Mouse (Mus musculus): ENCODE data around the gene Podn. TPM values are rescaled to one million over a fixed set of nuclear protein-coding genes. Genes with fewer than 3 reads are reported as not detected.

Podn gene
- polyA plus RNA-seq, 1 experiment from 2014 or later = 0.42 TPM

DNA sequence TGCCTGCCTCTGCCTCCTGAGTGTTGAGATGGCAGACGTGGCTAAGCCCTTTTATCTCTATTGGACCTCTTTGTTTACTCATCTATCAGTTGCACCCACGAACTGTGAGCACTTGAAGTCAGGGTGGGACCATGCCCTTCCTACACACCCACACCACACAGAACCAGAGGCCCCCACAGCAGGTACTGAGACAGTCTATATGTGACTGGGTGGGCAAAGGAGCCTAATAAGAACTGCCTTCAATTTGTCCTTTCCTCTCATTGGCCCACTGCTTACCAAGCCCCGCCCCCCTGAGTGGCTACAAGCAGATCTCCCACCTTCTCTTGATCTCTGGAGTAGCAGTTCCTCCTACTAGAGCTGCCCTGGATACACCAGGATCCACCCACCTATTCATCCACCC lies 70.1 kb downstream of the Podn start:
- Histone ChIP-seq H3K4me3 (ENCODE audit: control insufficient read depth in 1 of 2, insufficient read depth in 1 of 2, low read depth in 1 of 2, low read length in 2 of 2) (no peak overlapping the region), H3K27me3 (ENCODE audit: control insufficient read depth, insufficient read depth, low read length) (peaks cover 25% of the 10 kb centered on the region), H3K9ac (ENCODE audit: low read length) (no peak overlapping the region), H3K9me3 (ENCODE audit: control insufficient read depth, low read length) (no peaks in the 10 kb centered on the region), H3K4me1 (ENCODE audit: control insufficient read depth in 2 of 2, insufficient read depth in 2 of 2, low read length in 2 of 2) (peaks cover 2 to 7% of the 10 kb centered on the region in 2 experiments; a peak in 3 of 4 replicates), H3K4me2 (ENCODE audit: low read length) (no peak overlapping the region), H3K27ac (replicated peaks in 1 of 2; ENCODE audit: control insufficient read depth in 1 of 2, insufficient read depth in 1 of 2, low read depth in 2 of 2, low read length in 2 of 2) (no peak overlapping the region), H3K36me3 (ENCODE audit: control insufficient read depth, insufficient read depth, low read length) (no peaks in the 10 kb centered on the region)
- WGBS = 39% methylated on average over 3 of the region's 3 CpGs
- no peak for ATAC-seq (ENCODE audit: insufficient number of reproducible peaks, insufficient read depth, low FRiP score, low read depth)

DNA sequence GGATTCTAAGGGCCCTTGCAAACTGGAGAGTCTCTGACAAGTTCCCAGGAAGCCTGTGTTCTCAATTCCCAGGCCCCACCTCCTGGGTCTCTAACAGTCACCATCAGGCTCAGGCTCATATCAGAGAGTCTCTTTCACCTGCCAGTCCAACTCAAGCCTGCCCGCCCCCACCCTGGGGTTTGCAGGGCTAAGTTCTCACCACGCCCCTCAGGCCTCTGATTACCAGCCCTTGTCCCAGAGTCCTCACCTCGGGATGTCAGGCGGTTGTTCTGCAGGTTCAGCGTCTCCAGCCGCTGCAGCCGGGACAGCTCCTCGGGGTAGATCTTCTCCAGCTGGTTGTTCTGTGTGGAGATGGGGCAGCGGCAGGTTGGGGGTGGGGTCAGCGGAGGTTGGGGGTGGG lies 71.0 kb downstream of the Podn start:
- Histone ChIP-seq H3K4me1 (ENCODE audit: control insufficient read depth in 2 of 2, insufficient read depth in 2 of 2, low read length in 2 of 2) (peaks cover 2 to 4% of the 10 kb centered on the region in 2 experiments; a peak in 2 of 4 replicates), H3K9ac (ENCODE audit: low read length) (no peak overlapping the region), H3K36me3 (ENCODE audit: control insufficient read depth, insufficient read depth, low read length) (no peaks in the 10 kb centered on the region), H3K9me3 (ENCODE audit: control insufficient read depth, low read length) (peaks cover under 1% of the 10 kb centered on the region; the same call in 1 of the 2 replicates), H3K27ac (replicated peaks in 1 of 2; ENCODE audit: control insufficient read depth in 1 of 2, insufficient read depth in 1 of 2, low read depth in 2 of 2, low read length in 2 of 2) (no peak overlapping the region), H3K27me3 (ENCODE audit: control insufficient read depth, insufficient read depth, low read length) (peaks cover 16% of the 10 kb centered on the region), H3K4me3 (ENCODE audit: control insufficient read depth in 1 of 2, insufficient read depth in 1 of 2, low read depth in 1 of 2, low read length in 2 of 2) (no peak overlapping the region), H3K4me2 (ENCODE audit: low read length) (peak overlapping the region; percentile 34)
- no peak for ATAC-seq (ENCODE audit: insufficient number of reproducible peaks, insufficient read depth, low FRiP score, low read depth)
- WGBS = 2% methylated on average over 10 of the region's 10 CpGs

DNA sequence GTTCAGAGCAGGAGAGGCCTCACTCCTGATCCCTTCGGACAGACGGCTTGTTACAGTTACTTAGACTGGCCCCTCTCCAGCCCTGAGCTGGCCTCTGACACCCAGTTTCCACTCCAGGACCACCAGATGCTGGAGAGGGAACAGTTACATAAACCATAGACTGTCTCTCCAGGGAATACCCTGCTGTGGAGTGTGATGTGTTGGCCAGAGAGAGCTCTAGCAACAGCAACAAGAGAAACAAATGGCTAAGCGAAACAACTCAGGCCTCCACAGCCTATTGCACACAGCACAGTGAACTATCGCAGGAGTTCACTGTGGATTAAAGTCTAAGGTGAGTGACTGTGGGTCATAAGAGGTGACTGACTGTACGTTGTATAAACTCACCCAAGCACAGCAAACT lies 71.6 kb downstream of the Podn start:
- H3K27ac ChIP-seq (replicated peaks in 1 of 2; ENCODE audit: control insufficient read depth in 1 of 2, insufficient read depth in 1 of 2, low read depth in 2 of 2, low read length in 2 of 2) = no peak overlapping the region
- WGBS = 71% methylated on average over 5 of the region's 5 CpGs

DNA sequence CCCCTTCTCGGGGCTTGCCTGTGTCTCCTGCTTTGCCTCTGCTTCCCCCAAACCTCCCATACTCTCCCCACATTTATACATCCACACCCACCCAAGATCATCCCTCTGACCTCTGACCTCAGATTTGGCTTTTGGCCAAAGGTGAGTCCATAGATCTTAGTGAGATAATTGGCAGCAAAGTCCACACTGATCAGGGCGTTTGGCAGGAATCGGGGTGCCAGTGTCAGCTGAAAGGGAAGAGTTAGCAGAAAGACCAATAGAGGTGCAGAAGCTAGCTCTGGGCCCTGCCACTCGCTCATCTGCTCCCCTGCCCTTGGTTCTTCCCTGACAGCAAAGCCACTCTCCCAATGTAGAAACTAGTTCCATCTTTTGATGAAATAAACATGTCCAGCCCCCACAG lies 73.1 kb downstream of the Podn start:
- Histone ChIP-seq H3K9ac (ENCODE audit: low read length) (no peak overlapping the region), H3K4me2 (ENCODE audit: low read length) (no peak overlapping the region), H3K4me3 (ENCODE audit: control insufficient read depth in 1 of 2, insufficient read depth in 1 of 2, low read depth in 1 of 2, low read length in 2 of 2) (no peak overlapping the region), H3K36me3 (ENCODE audit: control insufficient read depth, insufficient read depth, low read length) (no peaks in the 10 kb centered on the region), H3K9me3 (ENCODE audit: control insufficient read depth, low read length) (peaks cover 3% of the 10 kb centered on the region; the same call in 1 of the 2 replicates), H3K27ac (replicated peaks in 1 of 2; ENCODE audit: control insufficient read depth in 1 of 2, insufficient read depth in 1 of 2, low read depth in 2 of 2, low read length in 2 of 2) (no peak overlapping the region), H3K27me3 (ENCODE audit: control insufficient read depth, insufficient read depth, low read length) (0 out of 2 replicates have a peak, but pooled peaks cover 3% of the 10 kb centered on the region), H3K4me1 (ENCODE audit: control insufficient read depth in 2 of 2, insufficient read depth in 2 of 2, low read length in 2 of 2) (peaks cover 9 to 14% of the 10 kb centered on the region in 2 experiments; a peak in 3 of 4 replicates)
- no peak for ATAC-seq (ENCODE audit: insufficient number of reproducible peaks, insufficient read depth, low FRiP score, low read depth)
- 88% methylated on average over 4 of the region's 4 CpGs for WGBS

More for the DNA sequence above, 71.6 kb downstream of the Podn start:
- Histone ChIP-seq H3K4me1 (ENCODE audit: control insufficient read depth in 2 of 2, insufficient read depth in 2 of 2, low read length in 2 of 2) (peaks cover 2 to 4% of the 10 kb centered on the region in 2 experiments; a peak in 2 of 4 replicates), H3K36me3 (ENCODE audit: control insufficient read depth, insufficient read depth, low read length) (no peaks in the 10 kb centered on the region), H3K4me2 (ENCODE audit: low read length) (no peak overlapping the region), H3K4me3 (ENCODE audit: control insufficient read depth in 1 of 2, insufficient read depth in 1 of 2, low read depth in 1 of 2, low read length in 2 of 2) (no peak overlapping the region), H3K9ac (ENCODE audit: low read length) (no peak overlapping the region), H3K9me3 (ENCODE audit: control insufficient read depth, low read length) (peaks cover 3% of the 10 kb centered on the region; the same call in 1 of the 2 replicates), H3K27me3 (ENCODE audit: control insufficient read depth, insufficient read depth, low read length) (peaks cover 10% of the 10 kb centered on the region; the same call in 1 of the 2 replicates)
- no peak for ATAC-seq (ENCODE audit: insufficient number of reproducible peaks, insufficient read depth, low FRiP score, low read depth)

DNA sequence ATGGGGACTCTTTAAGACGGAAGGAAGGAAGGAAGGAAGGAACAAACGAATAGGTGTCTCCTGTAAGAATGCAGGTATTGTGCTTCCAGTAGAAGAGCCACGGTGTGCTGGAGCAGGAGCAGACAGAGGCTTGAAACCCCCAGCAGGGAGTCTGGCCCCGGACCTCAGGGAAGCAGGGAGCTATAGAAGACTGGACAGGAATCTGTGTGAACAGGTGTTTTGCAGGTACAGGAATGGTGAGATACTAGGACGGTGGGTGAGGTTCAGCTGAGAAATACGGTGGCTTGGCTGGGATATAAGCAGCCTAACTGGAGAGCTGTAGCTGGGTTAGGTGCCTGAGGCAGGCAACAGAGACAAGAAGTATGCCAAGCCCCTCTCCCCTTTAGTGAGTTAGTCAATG lies 76.1 kb downstream of the Podn start:
- peaks cover 11 to 15% of the 10 kb centered on the region in 2 experiments; a peak in 3 of 4 replicates for H3K4me1 ChIP-seq (ENCODE audit: control insufficient read depth in 2 of 2, insufficient read depth in 2 of 2, low read length in 2 of 2)
- H3K36me3 ChIP-seq (ENCODE audit: control insufficient read depth, insufficient read depth, low read length) = no peaks in the 10 kb centered on the region
- ATAC-seq (ENCODE audit: insufficient number of reproducible peaks, insufficient read depth, low FRiP score, low read depth) = no peak

DNA sequence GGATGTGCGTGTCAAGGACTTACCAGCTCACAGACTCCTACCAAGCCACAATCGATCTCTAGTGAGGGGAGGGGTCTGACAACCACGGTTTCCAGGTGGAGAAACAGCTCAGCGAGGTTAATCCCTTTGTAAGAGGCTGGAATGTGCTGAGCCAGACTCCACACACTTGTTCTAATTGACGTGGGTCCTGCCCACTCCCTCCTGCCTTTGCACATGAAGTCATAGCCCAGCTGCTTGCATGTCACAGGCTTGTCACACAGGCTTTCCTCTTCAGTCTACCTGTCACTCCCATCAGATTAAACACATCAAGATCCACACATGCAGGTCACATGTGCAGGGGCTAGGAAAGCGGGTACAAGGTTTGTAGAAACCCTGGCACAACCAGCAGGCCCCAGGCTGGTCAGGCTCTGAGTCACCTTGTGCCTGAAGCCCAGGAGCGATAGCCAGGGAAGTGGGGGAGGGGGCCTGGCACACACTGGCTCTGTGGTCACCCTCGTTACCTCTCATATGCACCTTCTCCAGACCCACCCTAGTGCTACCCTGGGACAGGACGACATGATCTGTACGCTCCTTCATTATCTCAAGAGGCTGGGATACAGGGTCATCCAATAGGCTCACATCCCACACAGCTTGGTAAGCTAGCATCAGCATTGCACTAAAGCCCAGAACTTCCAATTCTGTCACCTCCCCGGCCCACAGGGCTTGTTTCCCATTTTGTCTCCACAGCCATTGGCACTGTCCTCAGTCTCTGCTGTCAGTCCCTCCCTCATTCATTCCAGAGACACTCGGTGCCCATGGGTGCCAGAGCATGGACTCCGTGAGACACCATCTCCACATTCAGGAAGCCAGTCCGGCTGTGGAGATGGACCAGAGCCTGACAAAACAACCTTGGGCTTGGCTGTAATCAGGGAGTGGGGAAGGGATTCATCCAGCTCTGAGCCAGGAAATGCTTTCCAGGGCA lies 77.0 kb downstream of the Podn start:
- Histone ChIP-seq H3K9ac (ENCODE audit: low read length) (no peak overlapping the region), H3K36me3 (ENCODE audit: control insufficient read depth, insufficient read depth, low read length) (no peaks in the 10 kb centered on the region), H3K4me1 (ENCODE audit: control insufficient read depth in 2 of 2, insufficient read depth in 2 of 2, low read length in 2 of 2) (peaks cover 13 to 18% of the 10 kb centered on the region in 2 experiments; a peak in 3 of 4 replicates), H3K4me3 (ENCODE audit: control insufficient read depth in 1 of 2, insufficient read depth in 1 of 2, low read depth in 1 of 2, low read length in 2 of 2) (no peak overlapping the region), H3K27ac (replicated peaks in 1 of 2; ENCODE audit: control insufficient read depth in 1 of 2, insufficient read depth in 1 of 2, low read depth in 2 of 2, low read length in 2 of 2) (no peak overlapping the region), H3K27me3 (ENCODE audit: control insufficient read depth, insufficient read depth, low read length) (no peaks in the 10 kb centered on the region), H3K4me2 (ENCODE audit: low read length) (no peak overlapping the region), H3K9me3 (ENCODE audit: control insufficient read depth, low read length) (peaks cover 3% of the 10 kb centered on the region; the same call in 1 of the 2 replicates)
- no peak for ATAC-seq (ENCODE audit: insufficient number of reproducible peaks, insufficient read depth, low FRiP score, low read depth)
- 40% methylated on average over 13 of the region's 14 CpGs for WGBS

More for the DNA sequence above, 76.1 kb downstream of the Podn start:
- Histone ChIP-seq H3K9me3 (ENCODE audit: control insufficient read depth, low read length) (peaks cover 3% of the 10 kb centered on the region; the same call in 1 of the 2 replicates), H3K27me3 (ENCODE audit: control insufficient read depth, insufficient read depth, low read length) (no peaks in the 10 kb centered on the region), H3K27ac (replicated peaks in 1 of 2; ENCODE audit: control insufficient read depth in 1 of 2, insufficient read depth in 1 of 2, low read depth in 2 of 2, low read length in 2 of 2) (no peak overlapping the region), H3K4me2 (ENCODE audit: low read length) (no peak overlapping the region), H3K9ac (ENCODE audit: low read length) (no peak overlapping the region), H3K4me3 (ENCODE audit: control insufficient read depth in 1 of 2, insufficient read depth in 1 of 2, low read depth in 1 of 2, low read length in 2 of 2) (no peak overlapping the region)
- 84% methylated on average over 6 of the region's 6 CpGs for WGBS

DNA sequence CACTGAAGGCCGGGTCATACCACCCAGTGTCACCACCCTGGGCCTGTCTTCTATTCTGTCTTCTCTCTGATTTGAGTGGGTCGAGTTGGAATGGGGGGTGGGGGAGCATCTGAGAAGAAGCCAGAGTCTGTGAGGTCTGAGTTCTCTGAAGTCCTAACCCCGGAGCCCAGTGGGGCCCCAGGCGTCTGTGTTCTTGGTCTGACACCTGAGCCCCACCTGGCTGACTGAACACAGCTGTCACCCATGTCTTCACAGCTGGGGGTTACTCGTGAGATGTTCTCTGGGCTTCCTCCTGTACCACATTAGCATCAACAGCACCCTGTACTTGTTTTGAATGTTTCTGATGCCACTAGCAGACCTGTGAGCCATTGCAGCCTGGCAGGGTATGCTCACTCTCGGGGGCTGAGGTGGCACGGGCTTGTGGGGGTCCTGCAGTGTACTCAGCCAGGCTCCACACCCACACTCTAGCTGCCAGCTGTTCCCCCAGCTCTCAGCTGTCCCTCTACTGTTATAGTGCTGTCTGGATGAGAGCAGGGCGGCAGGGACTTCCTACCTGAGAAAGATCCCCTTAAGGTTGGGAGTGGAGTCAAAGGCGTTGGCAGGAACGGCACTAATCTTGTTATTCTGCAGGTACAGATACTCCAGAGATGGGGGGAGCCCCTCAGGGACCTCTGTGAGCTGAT lies 77.9 kb downstream of the Podn start:
- no peak overlapping the region for H3K9ac ChIP-seq (ENCODE audit: low read length)
- H3K27ac ChIP-seq (replicated peaks in 1 of 2; ENCODE audit: control insufficient read depth in 1 of 2, insufficient read depth in 1 of 2, low read depth in 2 of 2, low read length in 2 of 2) = no peak overlapping the region
- no peak for ATAC-seq (ENCODE audit: insufficient number of reproducible peaks, insufficient read depth, low FRiP score, low read depth)
- no peak overlapping the region for H3K4me3 ChIP-seq (ENCODE audit: control insufficient read depth in 1 of 2, insufficient read depth in 1 of 2, low read depth in 1 of 2, low read length in 2 of 2)
- H3K9me3 ChIP-seq (ENCODE audit: control insufficient read depth, low read length) = peaks cover 3% of the 10 kb centered on the region; the same call in 1 of the 2 replicates
- H3K36me3 ChIP-seq (ENCODE audit: control insufficient read depth, insufficient read depth, low read length) = no peaks in the 10 kb centered on the region
- no peak overlapping the region for H3K4me2 ChIP-seq (ENCODE audit: low read length)
- 41% methylated on average over 10 of the region's 10 CpGs for WGBS
- no peaks in the 10 kb centered on the region for H3K27me3 ChIP-seq (ENCODE audit: control insufficient read depth, insufficient read depth, low read length)
- peaks cover 13 to 18% of the 10 kb centered on the region in 2 experiments; a peak in 3 of 4 replicates for H3K4me1 ChIP-seq (ENCODE audit: control insufficient read depth in 2 of 2, insufficient read depth in 2 of 2, low read length in 2 of 2)
